Mouse (Mus musculus) CH12F3 (cell line): ENCODE results near the gene Sertad3.
"Not testable (repeated sequence)": the region's sequence is repeated elsewhere in the genome, so short reads cannot be mapped to it uniquely, and the experiment has no call there.

Experiments used
- in situ Hi-C: fragments of 300-500 bp; cut with MboI; formaldehyde crosslinking; loops from 2 replicates; pipeline ENCODE4 v1.14.3; 2020; ENCODE audit warnings: low sequenced_read_pairs

Gene Sertad3

DNA sequence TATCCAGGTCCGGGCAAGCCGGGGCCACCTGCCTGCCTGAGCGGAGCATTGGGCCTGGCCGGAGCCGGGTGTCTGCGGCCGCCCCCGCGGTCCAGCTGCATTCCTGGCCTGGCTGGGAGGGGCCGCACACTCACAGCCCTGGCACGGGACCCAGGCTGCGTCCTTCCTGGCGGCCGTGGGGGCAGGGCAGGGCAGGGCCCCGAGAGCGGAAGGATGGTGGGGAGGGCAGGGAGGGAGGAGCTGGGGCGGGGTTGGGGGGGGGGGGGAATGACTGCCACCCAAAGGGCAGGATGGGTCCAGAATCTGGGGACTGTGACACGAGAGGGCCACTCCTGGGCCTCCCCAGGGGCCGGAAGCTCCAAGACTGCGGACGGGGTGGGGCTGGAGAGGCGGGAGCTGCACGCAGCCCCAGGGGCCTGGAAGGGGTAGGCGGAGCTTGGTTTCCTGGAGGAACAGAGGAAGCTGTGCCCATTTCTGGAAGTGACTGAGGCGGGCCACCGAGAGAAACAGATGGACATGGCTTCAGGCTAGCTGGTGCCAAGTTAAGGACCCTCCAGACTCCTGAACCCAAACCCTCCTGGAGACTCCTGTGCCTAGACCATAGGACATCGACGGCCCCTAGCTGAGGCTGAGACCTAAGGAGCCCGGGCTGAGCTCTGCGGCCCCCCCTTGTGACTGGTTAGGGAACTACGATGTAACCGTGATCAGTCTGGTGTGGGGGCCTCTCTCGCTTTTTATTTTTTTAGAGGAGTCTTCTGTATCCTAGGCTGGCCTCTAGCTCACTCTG, 17.2 kb downstream of the Sertad3 start:
- in situ Hi-C loops = no loop called here

DNA sequence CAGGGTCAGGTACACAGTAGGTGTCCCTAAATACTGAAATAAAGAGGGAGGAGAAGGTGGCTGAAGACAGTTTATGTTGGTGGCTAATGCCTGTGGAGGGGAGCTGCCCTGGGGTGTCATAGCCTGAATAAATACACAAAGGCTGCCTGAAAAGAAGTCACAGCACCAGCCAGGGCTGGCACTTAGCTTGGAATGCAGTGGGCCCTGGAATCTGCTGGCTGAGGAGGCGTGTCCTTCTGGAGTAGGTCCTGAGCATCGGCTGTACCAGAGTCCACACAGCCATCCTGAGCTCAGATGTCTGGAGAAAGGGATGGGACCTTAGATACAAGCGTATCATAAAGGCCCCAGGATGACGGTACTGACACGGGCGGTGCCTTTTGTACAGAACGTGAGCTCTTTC, 18.3 kb downstream of the Sertad3 start:
- in situ Hi-C loops = no loop called here

DNA sequence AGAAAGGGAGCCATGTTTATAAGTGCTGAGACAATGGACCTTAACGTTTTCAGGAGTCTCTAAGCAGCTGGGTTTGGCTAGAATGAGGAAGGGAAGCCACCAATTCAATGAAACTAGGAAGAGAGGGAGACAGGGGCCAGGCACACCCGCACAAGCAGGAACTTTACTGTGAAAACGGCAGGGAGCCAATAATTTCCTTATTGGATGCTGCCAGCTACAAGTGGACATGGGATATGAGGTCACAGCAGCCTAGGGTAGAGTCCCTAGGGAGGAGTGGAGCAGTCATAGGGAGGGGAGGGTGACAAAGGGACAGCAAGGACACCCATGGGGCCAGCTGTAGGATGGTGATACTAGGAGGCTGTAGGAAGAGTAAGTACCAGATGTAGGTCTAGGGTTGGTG, 19.5 kb downstream of the Sertad3 start:
- in situ Hi-C loops = no loop called here

DNA sequence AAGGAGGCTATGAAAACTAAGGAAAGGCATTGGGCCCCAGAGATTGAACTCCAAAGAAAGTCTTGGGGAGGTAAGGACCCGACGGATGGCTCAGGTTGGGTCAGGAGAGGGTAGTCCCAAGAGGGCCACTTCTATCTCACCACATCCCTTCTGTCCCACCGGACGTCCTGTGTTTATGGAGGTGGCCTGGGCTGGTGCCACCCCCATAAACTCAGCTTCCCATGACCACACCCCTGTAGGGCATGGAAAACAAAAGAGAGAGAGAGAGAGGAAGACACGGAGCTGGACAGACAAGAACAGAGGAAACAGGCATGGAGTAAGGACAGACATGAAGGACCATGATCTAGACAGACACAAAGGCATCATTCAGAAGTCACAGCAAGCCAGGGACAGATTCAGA, 19.9 kb downstream of the Sertad3 start:
- in situ Hi-C loops = no loop called here

DNA sequence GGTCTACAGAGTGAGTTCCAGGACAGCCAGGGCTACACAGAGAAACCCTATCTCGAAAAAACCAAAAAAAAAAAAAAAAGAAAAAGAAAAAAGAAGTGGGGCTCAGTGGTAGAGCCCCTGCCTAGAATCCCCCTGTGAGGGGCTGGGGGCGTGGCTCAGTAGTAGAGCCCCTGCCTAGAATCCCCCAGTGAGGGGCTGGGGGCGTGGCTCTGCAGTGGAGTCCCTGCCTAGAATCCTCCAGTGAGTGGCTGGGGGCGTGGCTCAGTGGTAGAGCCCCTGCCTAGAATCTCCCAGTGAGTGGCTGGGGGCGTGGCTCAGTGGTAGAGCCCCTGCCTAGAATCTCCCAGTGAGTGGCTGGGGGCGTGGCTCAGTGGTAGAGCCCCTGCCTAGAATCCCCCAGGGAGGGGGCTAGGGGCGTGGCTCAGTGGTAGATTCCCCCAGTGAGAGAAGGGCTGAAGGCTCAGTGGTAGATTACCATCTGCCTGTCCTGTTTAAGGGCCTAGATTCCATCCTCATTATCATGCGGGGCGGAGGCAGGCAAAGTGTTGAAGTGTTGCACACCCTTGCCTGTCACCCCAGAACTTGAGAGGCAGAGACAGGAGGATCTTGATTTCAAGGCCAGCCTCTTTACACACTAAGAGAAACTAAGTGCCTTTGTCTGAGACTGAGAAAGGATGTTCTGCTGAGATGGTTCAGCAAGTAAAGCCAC, 21.2 kb downstream of the Sertad3 start:
- in situ Hi-C loops = not testable (repeated sequence)

GRCm38 (mm10) chr7:27499036-27499435, 25.5 kb downstream of the Sertad3 start, which contains the start of gene Prx:
Gene Prx, plus strand, starts transcription at chr7:27499324.
- in situ Hi-C loops = no loop called here

DNA sequence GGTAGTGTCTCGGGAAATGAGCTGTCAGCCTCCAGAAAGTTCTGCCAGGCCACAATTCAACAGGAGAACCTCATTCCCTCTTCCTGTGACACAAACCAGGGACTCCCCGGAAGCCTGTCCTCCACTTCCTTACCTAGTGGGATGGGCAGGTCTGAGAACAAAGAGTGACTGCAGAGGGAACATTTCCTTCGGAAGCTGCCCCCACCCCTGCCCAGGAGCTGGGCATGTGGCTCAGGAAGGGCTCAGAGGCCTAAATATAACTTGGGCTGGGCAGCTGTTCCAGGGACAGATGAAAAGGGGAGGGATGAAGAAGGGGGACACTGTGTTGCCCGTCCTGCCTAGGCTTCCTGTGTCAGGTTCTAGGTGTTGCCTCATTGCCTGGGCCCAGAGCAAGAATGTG, 28.1 kb downstream of the Sertad3 start:
- in situ Hi-C loops = no loop called here

- in situ Hi-C loops = no loop called here
Observed at GRCm38 (mm10) chr7:27506765-27507370, 33.3 kb downstream of the Sertad3 start.

DNA sequence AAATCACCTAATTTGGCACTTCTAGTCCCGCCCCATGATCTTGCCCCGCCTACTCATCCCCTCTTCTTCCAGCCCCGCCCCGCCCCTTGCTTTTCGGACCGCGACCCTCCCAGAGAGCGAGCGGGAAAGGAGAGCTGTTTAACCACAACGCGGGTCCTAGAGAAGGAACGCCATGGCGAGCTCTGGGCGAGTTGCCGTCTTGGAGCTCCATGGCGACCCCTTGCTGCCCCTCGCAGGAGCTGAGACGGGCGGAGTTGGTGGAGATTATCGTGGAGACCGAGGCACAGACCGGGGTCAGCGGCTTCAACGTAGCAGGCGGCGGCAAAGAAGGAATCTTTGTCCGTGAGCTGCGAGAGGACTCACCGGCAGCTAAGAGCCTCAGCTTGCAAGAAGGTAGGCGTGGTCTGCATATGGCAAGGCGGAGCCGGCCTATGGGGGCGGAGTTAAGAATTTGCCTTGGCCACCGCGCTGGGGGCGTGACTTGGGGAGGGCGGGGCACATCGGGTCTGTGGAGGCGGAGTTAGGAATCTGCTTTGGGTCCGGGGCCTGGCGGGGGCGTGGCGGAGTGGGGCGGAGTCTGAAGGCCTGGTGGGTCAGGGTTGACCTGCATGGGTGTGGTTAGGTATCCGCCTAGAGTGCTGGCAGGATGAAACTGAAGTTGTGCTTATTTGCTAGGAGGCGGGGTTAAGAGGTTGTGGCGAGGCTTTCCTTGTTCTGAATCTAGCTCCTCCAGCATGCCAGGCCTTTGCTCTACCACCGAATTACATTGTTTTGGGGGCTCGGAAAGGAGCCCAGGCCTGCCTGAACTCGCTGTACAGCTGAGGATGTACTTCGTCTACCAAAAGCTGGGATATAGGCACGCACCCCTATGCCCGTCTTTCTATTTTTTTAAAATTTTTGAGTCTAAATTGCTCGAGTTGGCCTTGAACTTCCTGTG, 34.4 kb downstream of the Sertad3 start:
- in situ Hi-C loops = no loop called here

DNA sequence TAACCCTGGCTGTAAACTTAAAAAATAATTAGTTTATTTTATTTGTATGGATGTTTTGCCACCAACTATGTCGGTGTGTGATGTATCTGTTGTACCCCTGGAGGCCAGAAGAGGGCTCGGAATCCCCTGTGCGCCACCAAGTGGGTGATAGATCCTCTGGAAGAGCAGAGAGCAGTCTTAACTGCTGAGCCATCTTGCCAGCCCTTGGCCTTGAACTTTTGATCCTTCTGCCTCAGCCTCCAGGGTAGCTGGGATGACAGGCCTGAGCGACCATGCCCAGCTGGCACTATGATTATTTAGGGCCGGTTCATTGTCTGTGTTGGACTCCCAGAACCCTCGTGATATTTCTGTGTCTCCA, 35.1 kb downstream of the Sertad3 start:
- in situ Hi-C loops = no loop called here

GRCm38 (mm10) chr7:27510809-27511208, 37.2 kb downstream of the Sertad3 start:
- in situ Hi-C loops = no loop called here

GRCm38 (mm10) chr7:27514961-27515360, 41.4 kb downstream of the Sertad3 start:
- in situ Hi-C loops = no loop called here

DNA sequence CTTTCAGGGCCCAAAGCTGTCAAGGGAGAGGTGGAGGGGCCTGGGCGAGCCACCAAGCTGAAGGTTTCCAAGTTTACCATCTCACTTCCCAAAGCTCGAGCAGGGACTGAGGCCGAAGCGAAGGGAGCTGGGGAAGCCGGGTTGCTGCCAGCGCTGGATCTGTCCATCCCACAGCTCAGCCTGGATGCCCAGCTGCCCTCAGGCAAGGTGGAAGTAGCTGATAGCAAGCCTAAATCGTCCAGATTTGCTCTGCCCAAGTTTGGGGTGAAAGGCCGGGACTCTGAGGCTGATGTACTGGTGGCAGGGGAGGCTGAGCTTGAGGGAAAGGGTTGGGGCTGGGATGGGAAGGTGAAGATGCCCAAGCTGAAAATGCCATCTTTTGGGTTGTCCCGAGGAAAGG, 44.7 kb downstream of the Sertad3 start:
- in situ Hi-C loops = no loop called here

- in situ Hi-C loops = no loop called here
Observed at GRCm38 (mm10) chr7:27520104-27520503, 46.5 kb downstream of the Sertad3 start.

DNA sequence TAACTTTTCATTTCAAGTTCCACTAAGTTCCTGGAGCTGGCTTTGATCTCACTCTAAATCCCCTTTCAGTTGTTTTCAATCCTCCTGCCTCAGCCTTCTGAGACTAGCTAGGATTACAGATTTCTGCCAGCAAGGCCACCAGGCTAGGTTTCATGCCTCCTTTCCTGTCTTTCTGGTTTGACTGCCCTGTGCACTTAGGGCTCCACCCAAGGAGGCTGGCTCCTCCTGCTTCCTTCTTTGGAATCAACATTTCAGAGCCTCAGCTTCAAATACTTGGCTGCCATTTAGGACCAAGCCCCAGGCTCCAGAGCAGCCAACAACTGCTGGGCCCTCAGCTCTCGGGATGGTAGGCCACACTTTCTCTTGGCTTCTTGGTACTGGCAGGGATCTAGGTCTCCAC, 47.0 kb downstream of the Sertad3 start:
- in situ Hi-C loops = no loop called here

DNA sequence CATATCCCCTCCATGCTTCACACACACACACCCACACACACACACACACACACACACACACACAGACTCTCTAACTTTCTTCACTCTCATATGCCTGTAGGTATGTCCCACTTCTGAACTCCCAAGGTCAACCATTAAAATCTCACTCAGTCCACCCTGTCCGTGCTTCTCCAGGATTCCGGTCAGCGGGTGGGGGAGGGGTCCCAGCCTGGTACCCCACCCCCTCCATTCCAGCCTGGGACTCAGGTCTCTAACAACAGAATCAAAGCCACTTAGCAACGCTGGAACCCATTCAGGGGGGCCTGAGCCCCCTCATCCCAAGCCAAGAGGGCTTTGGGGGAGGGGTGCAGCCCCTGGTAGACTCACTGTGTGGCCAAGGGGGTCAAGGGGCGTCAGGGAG, 49.4 kb downstream of the Sertad3 start, which contains the start of gene Hipk4:
TSS of gene Hipk4 (plus strand) at position 301 of the 400 bp plus-strand sequence.
- in situ Hi-C loops = no loop called here

DNA sequence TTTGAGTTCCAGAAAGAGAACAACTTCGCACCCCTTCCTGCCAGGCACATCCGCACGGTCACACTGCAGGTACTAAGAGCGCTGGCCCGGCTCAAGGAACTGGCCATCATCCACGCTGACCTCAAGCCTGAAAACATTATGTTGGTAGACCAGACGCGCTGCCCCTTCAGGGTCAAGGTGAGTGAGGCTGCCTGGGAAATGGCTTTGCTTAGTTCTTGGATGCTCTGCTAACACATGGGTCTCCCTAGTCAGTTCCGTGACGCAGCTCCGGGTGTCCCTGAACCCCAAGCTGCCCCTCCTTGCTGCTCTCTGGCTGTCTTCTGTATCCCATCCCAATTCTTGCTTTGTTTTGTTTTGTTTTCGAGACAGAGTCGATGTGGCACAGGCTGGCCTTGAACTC, 50.2 kb downstream of the Sertad3 start:
- in situ Hi-C loops = no loop called here

DNA sequence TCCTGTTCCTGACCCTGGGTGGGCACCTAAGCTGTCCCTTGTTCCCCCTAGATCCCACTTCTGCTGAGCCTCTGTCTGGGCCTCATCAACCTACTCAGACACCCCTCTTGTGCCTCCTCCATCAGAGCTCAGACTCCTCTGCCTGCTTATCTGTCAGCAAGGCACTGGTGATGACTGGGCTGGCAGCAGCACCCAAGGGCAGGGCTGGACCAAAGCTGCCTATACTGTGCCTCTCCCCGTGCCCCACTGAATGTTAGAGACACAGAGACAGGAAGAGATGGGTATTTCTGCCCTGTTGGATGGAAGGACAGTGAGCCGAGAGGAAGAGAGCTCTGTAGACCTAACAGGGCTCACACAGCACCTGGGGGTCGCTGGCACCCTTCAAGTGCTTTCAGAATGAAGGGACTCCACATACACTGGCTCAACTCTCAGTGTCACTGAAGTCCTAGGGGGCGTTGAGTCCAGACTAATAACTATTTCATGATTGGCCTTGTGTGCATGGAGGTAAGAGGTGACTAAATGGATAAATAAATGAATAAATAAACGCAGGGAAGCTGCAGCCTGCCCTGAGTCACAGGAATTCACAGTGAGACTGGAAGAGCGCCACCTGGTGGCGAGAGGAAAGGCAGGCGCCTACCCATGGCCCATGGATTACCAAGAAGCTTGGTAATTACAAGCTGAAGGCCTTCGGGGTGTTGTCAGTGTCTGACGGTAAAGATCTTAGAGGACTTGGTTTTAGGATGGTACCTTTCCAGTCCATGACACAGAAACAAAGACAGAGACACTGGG, 52.7 kb downstream of the Sertad3 start:
- in situ Hi-C loops = no loop called here
